In the genomic region with DNA sequence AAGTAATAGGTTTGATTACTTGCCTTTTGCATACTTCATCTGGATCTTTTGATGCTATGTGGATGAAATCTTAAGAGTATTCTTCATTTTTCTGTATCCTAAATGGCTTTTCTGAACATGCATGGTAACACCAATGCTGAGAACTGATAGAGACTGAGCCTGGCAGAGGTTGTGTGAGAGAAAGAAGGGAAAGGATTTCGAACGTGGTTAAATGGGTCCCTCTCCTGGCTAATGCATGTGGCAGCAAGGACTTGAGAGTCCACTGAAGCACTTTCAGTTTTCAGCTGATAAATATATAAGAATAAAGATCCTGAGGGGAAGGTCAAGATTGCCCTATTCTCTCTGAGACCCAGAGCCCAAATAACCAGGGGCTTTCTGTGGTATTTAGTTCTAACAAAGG, we compare ENCODE assay signal across 9 mouse cellular contexts.
DNase-seq lines count a peak whose midpoint lies in the region; ATAC-seq lines count a peak whose summit lies in the region.
"Had no signal": no experiment of that assay in that cellular context is flagged by ENCODE, and none has a peak within 500 bp of the region (broad histone marks: within the 10 kb centered on the region; RNA-seq: fewer than 3 reads in every experiment).

No protein-coding gene starts in this region.

- no peaks in the 10 kb centered on the region for H3K9me3 ChIP-seq in forebrain, embryonic 11.5 days (ENCODE audit: control insufficient read depth, low read length)
- no peaks in the 10 kb centered on the region for H3K9me3 ChIP-seq in forebrain, embryonic 10.5 days
- no peaks in the 10 kb centered on the region for H3K9me3 ChIP-seq in hindbrain, embryonic 14.5 days (ENCODE audit: control insufficient read depth, low read length)
- no peaks in the 10 kb centered on the region for H3K9me3 ChIP-seq in midbrain, embryonic 15.5 days
- no peaks in the 10 kb centered on the region for H3K9me3 ChIP-seq in heart, embryonic 10.5 days
- H3K9me3 ChIP-seq: limb, embryonic 12.5 days had no signal

- peak; percentile 69; the same call in 1 of the 2 replicates for ATAC-seq in forebrain, embryonic 11.5 days (replicated peaks; ENCODE audit: low FRiP score)
- peak; percentile 89 for ATAC-seq in hindbrain, embryonic 14.5 days (ENCODE audit: low FRiP score)
- peak; percentile 89 for ATAC-seq in midbrain, embryonic 15.5 days (replicated peaks)

- WGBS in forebrain, embryonic 11.5 days, result 35% methylated on average over 2 of the region's 2 CpGs
- 35% methylated on average over 2 of the region's 2 CpGs for WGBS in forebrain, embryonic 10.5 days
- 27% methylated on average over 2 of the region's 2 CpGs for WGBS in hindbrain, embryonic 14.5 days
- WGBS in midbrain, embryonic 15.5 days, result 37% methylated on average over 2 of the region's 2 CpGs
- 45% methylated on average over 2 of the region's 2 CpGs for WGBS in heart, embryonic 10.5 days

- no peak overlapping the region for H3K9ac ChIP-seq in forebrain, embryonic 11.5 days (ENCODE audit: low read length)
- H3K9ac ChIP-seq in hindbrain, embryonic 14.5 days, result no peak overlapping the region
- no peak overlapping the region for H3K9ac ChIP-seq in midbrain, embryonic 15.5 days
- H3K9ac ChIP-seq: limb, embryonic 12.5 days had no signal

- no peak overlapping the region for H3K4me2 ChIP-seq in forebrain, embryonic 11.5 days (ENCODE audit: low read depth, low read length, severe bottlenecking)
- no peak overlapping the region for H3K4me2 ChIP-seq in hindbrain, embryonic 14.5 days (replicated peaks)
- H3K4me2 ChIP-seq in midbrain, embryonic 15.5 days, result no peak overlapping the region
- H3K4me2 ChIP-seq: limb, embryonic 12.5 days had no signal

- H3K36me3 ChIP-seq in forebrain, embryonic 11.5 days (ENCODE audit: control insufficient read depth, insufficient read depth, low read length), result no peaks in the 10 kb centered on the region
- no peaks in the 10 kb centered on the region for H3K36me3 ChIP-seq in forebrain, embryonic 10.5 days (replicated peaks)
- H3K36me3 ChIP-seq in hindbrain, embryonic 14.5 days (replicated peaks; ENCODE audit: control insufficient read depth, insufficient read depth), result no peaks in the 10 kb centered on the region
- no peaks in the 10 kb centered on the region for H3K36me3 ChIP-seq in midbrain, embryonic 15.5 days (replicated peaks)
- H3K36me3 ChIP-seq in heart, embryonic 10.5 days, result no peaks in the 10 kb centered on the region
- H3K36me3 ChIP-seq: limb, embryonic 12.5 days had no signal

- DNase-seq in forebrain, embryonic 11.5 days (ENCODE audit: low spot score), result no peak
- no peak for DNase-seq in forebrain, embryonic 10.5 days (ENCODE audit: extremely low spot score, low spot score)
- DNase-seq in brain, adult 2 months (ENCODE audit: low read depth, low spot score), result peak; percentile 91
- peak; percentile 83 for DNase-seq in hindbrain, embryonic 14.5 days (ENCODE audit: low spot score)
- DNase-seq in testis, postnatal 14 days (ENCODE audit: low spot score), result no peak
- DNase-seq in heart, embryonic 10.5 days (ENCODE audit: low spot score), result no peak
- DNase-seq in ovary, adult 18-20 months (ENCODE audit: low spot score), result no peak

- H3K4me3 ChIP-seq in forebrain, embryonic 11.5 days (ENCODE audit: low read depth, low read length), result no peak overlapping the region
- no peak overlapping the region for H3K4me3 ChIP-seq in forebrain, embryonic 10.5 days
- H3K4me3 ChIP-seq in hindbrain, embryonic 14.5 days (replicated peaks; ENCODE audit: low read length), result no peak overlapping the region
- no peak overlapping the region for H3K4me3 ChIP-seq in midbrain, embryonic 15.5 days
- H3K4me3 ChIP-seq in heart, embryonic 10.5 days, result no peak overlapping the region
- H3K4me3 ChIP-seq: limb, embryonic 12.5 days had no signal

- no peaks in the 10 kb centered on the region for H3K4me1 ChIP-seq in forebrain, embryonic 11.5 days (replicated peaks; ENCODE audit: control insufficient read depth, insufficient read depth, low read length)
- H3K4me1 ChIP-seq in forebrain, embryonic 10.5 days, result peaks cover 9% of the 10 kb centered on the region; the same call in 1 of the 2 replicates
- no peaks in the 10 kb centered on the region for H3K4me1 ChIP-seq in hindbrain, embryonic 14.5 days (replicated peaks; ENCODE audit: control insufficient read depth, insufficient read depth, low read length)
- peaks cover 7% of the 10 kb centered on the region; the same call in 1 of the 2 replicates for H3K4me1 ChIP-seq in midbrain, embryonic 15.5 days
- no peaks in the 10 kb centered on the region for H3K4me1 ChIP-seq in heart, embryonic 10.5 days
- H3K4me1 ChIP-seq: limb, embryonic 12.5 days had no signal

- no peaks in the 10 kb centered on the region for H3K27me3 ChIP-seq in forebrain, embryonic 11.5 days (ENCODE audit: control insufficient read depth, insufficient read depth, low read length)
- H3K27me3 ChIP-seq in forebrain, embryonic 10.5 days (ENCODE audit: poor library complexity, severe bottlenecking), result no peaks in the 10 kb centered on the region
- H3K27me3 ChIP-seq in hindbrain, embryonic 14.5 days (ENCODE audit: control insufficient read depth, insufficient read depth, low read length), result no peaks in the 10 kb centered on the region
- H3K27me3 ChIP-seq in midbrain, embryonic 15.5 days (replicated peaks), result 0 out of 2 replicates have a peak, but pooled peaks cover 6% of the 10 kb centered on the region
- H3K27me3 ChIP-seq in heart, embryonic 10.5 days (ENCODE audit: insufficient read depth, poor library complexity, severe bottlenecking), result no peaks in the 10 kb centered on the region
- H3K27me3 ChIP-seq: limb, embryonic 12.5 days had no signal

- H3K27ac ChIP-seq in forebrain, embryonic 11.5 days (ENCODE audit: low read depth, low read length), result no peak overlapping the region
- no peak overlapping the region for H3K27ac ChIP-seq in forebrain, embryonic 10.5 days
- H3K27ac ChIP-seq in hindbrain, embryonic 14.5 days, result peak overlapping the region; percentile 34
- H3K27ac ChIP-seq in midbrain, embryonic 15.5 days, result peak overlapping the region; percentile 37
- H3K27ac ChIP-seq in heart, embryonic 10.5 days, result no peak overlapping the region
- H3K27ac ChIP-seq: limb, embryonic 12.5 days had no signal

Comparison
In these comparisons a context has a peak if more than half of its experiments do, and no peak if none do; other contexts are left out.
1. DNase-seq: peak in brain, adult 2 months (single experiment) and hindbrain, embryonic 14.5 days (single experiment); none in forebrain, embryonic 11.5 days (single experiment), forebrain, embryonic 10.5 days (single experiment), testis, postnatal 14 days (single experiment), heart, embryonic 10.5 days (single experiment) and ovary, adult 18-20 months (single experiment).
2. H3K27ac ChIP-seq: peak in hindbrain, embryonic 14.5 days (single experiment) and midbrain, embryonic 15.5 days (single experiment); none in forebrain, embryonic 11.5 days (single experiment), forebrain, embryonic 10.5 days (single experiment) and heart, embryonic 10.5 days (single experiment).
3. Peak in every context shown above with its lines, with median percentiles within 50 percentile points of each other: ATAC-seq.